8 mouse cellular contexts compared by ENCODE assay signal in the genomic region with DNA sequence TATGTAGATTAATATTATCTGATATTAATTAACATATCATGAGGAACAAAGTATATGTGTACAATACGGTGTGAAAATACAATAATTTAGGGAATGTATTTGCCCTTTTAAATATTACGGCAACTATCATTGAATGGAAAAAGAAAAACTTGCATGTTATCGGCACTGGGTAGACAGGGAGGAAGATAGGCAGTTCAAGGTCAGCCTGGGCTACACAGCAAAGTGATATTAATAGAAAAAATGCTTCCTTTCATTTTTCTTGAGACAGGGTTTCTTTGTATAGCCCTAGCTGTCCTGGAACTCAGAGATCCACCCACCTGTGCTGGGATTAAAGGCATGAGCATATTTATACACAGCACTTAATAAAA. TPM values are rescaled to one million over a fixed set of nuclear protein-coding genes. Genes with fewer than 3 reads are reported as not detected.
DNase-seq lines count a peak whose midpoint lies in the region; ATAC-seq and TF ChIP-seq lines count a peak whose summit lies in the region.

No protein-coding gene starts in this region.

- 43% methylated on average over 3 of the region's 3 CpGs for WGBS in embryonic facial prominence, embryonic 12.5 days
- WGBS in intestine, embryonic 15.5 days, result 29% methylated on average over 3 of the region's 3 CpGs
- WGBS in neural tube, embryonic 13.5 days, result 39% methylated on average over 3 of the region's 3 CpGs

- DNase-seq in layer of hippocampus, adult 2 months (ENCODE audit: low spot score in 2 of 2), result no peak
- DNase-seq in layer of hippocampus, postnatal 36 days, result no peak
- no peak for DNase-seq in left cerebral cortex, postnatal 25 days (ENCODE audit: low spot score in 2 of 2)
- DNase-seq in left cerebral cortex, adult 11 months (ENCODE audit: low spot score), result no peak

- TF ChIP-seq CTCF in layer of hippocampus, adult 2 months (conservative IDR thresholded peaks at IDR 0.05), result no peak

- peak overlapping the region; percentile 93 for H3K4me3 ChIP-seq in layer of hippocampus, adult 2 months
- H3K4me3 ChIP-seq in embryonic facial prominence, embryonic 12.5 days, result peak overlapping the region; percentile 94
- H3K4me3 ChIP-seq in intestine, embryonic 15.5 days (replicated peaks), result peak overlapping the region; percentile 85
- peak overlapping the region; percentile 84 for H3K4me3 ChIP-seq in neural tube, embryonic 13.5 days

- 0 out of 2 replicates have a peak overlapping the region, but pooled peaks have one; percentile 90 for H3K9ac ChIP-seq in embryonic facial prominence, embryonic 12.5 days
- peak overlapping the region; percentile 30; the same call in 1 of the 2 replicates for H3K9ac ChIP-seq in intestine, embryonic 15.5 days
- H3K9ac ChIP-seq in neural tube, embryonic 13.5 days, result peak overlapping the region; percentile 68

- H3K27me3 ChIP-seq in embryonic facial prominence, embryonic 12.5 days, result no peaks in the 10 kb centered on the region
- H3K27me3 ChIP-seq in intestine, embryonic 15.5 days (replicated peaks), result no peaks in the 10 kb centered on the region
- no peaks in the 10 kb centered on the region for H3K27me3 ChIP-seq in neural tube, embryonic 13.5 days

- H3K9me3 ChIP-seq in embryonic facial prominence, embryonic 12.5 days, result no peaks in the 10 kb centered on the region
- H3K9me3 ChIP-seq in intestine, embryonic 15.5 days, result no peaks in the 10 kb centered on the region
- H3K9me3 ChIP-seq in neural tube, embryonic 13.5 days, result no peaks in the 10 kb centered on the region

- H3K4me1 ChIP-seq in embryonic facial prominence, embryonic 12.5 days, result peaks cover 13% of the 10 kb centered on the region; the same call in 1 of the 2 replicates
- peaks cover 14% of the 10 kb centered on the region; the same call in 1 of the 2 replicates for H3K4me1 ChIP-seq in intestine, embryonic 15.5 days (replicated peaks)
- peaks cover 34% of the 10 kb centered on the region for H3K4me1 ChIP-seq in neural tube, embryonic 13.5 days (replicated peaks)

- intact Hi-C loops in left cerebral cortex, postnatal 25 days (cut with DNase I), result loop anchor here (2.0 kb wide), 2 partner anchors 108 to 110 kb away; a partner anchor contains a TSS

- peak overlapping the region; percentile 69 for H3K4me2 ChIP-seq in embryonic facial prominence, embryonic 12.5 days (replicated peaks)
- peak overlapping the region; percentile 71 for H3K4me2 ChIP-seq in intestine, embryonic 15.5 days (replicated peaks)
- peak overlapping the region; percentile 82 for H3K4me2 ChIP-seq in neural tube, embryonic 13.5 days

- no peak for ATAC-seq in embryonic facial prominence, embryonic 12.5 days (ENCODE audit: insufficient number of reproducible peaks, insufficient read depth, low FRiP score, low TSS enrichment)
- ATAC-seq in intestine, embryonic 15.5 days, result 0 out of 2 replicates have a peak, but pooled peaks have one; percentile 5
- peak; percentile 21; the same call in 1 of the 2 replicates for ATAC-seq in neural tube, embryonic 13.5 days (ENCODE audit: low read depth)
- ATAC-seq in megakaryocyte progenitor cell, adult 5-6 weeks (replicated peaks; ENCODE audit: poor library complexity), result no peak

- no peaks in the 10 kb centered on the region for H3K36me3 ChIP-seq in embryonic facial prominence, embryonic 12.5 days
- no peaks in the 10 kb centered on the region for H3K36me3 ChIP-seq in intestine, embryonic 15.5 days
- no peaks in the 10 kb centered on the region for H3K36me3 ChIP-seq in neural tube, embryonic 13.5 days

- H3K27ac ChIP-seq in layer of hippocampus, adult 2 months, result peak overlapping the region; percentile 95
- H3K27ac ChIP-seq in embryonic facial prominence, embryonic 12.5 days, result peak overlapping the region; percentile 96
- peak overlapping the region; percentile 93 for H3K27ac ChIP-seq in intestine, embryonic 15.5 days
- peak overlapping the region; percentile 94 for H3K27ac ChIP-seq in neural tube, embryonic 13.5 days (replicated peaks)

RNA-seq across cellular contexts. Expression of a gene that starts 0.8 kb away (rescaled TPM):
- total RNA-seq in layer of hippocampus, adult 2 months (2021), result 10 to 100 TPM; 59.5 to 70.8 TPM
- 10 to 100 TPM; 49.2 to 55.8 TPM for total RNA-seq in layer of hippocampus, postnatal 36 days (2021)
- 47.1 and 49.9 TPM in 2 replicates for polyA plus RNA-seq in embryonic facial prominence, embryonic 12.5 days (2016; fragmentation: Nextera tagmentation; extraction: Ambion mirVana)
- polyA plus RNA-seq in intestine, embryonic 15.5 days (2015; fragmentation: Nextera tagmentation; extraction: Ambion mirVana), result 20.5 and 24.7 TPM in 2 replicates
- polyA plus RNA-seq in neural tube, embryonic 13.5 days (2015; fragmentation: Nextera tagmentation; extraction: Ambion mirVana), result 37.4 and 39.3 TPM in 2 replicates
- total RNA-seq in left cerebral cortex, postnatal 25 days (2021), result 10 to 100 TPM; 54.3 to 63.4 TPM
- total RNA-seq in megakaryocyte progenitor cell, adult 5-6 weeks (2015), result 49.9 and 53.3 TPM in 2 replicates
- total RNA-seq in megakaryocyte progenitor cell, adult 5-6 weeks (2017), result 119 and 174 TPM in 2 replicates

RNA-seq across cellular contexts. Expression of a gene that starts 32.6 kb away (rescaled TPM):
- 10 to 100 TPM; 28.0 to 32.2 TPM for total RNA-seq in layer of hippocampus, adult 2 months (2021)
- total RNA-seq in layer of hippocampus, postnatal 36 days (2021), result 10 to 100 TPM; 29.3 to 31.8 TPM
- 30.8 and 33.3 TPM in 2 replicates for polyA plus RNA-seq in embryonic facial prominence, embryonic 12.5 days (2016; fragmentation: Nextera tagmentation; extraction: Ambion mirVana)
- 18.5 and 19.4 TPM in 2 replicates for polyA plus RNA-seq in intestine, embryonic 15.5 days (2015; fragmentation: Nextera tagmentation; extraction: Ambion mirVana)
- 31.3 and 35.6 TPM in 2 replicates for polyA plus RNA-seq in neural tube, embryonic 13.5 days (2015; fragmentation: Nextera tagmentation; extraction: Ambion mirVana)
- total RNA-seq in left cerebral cortex, postnatal 25 days (2021), result 10 to 100 TPM; 29.4 to 29.6 TPM
- 22.1 and 27.1 TPM in 2 replicates for total RNA-seq in megakaryocyte progenitor cell, adult 5-6 weeks (2015)
- total RNA-seq in megakaryocyte progenitor cell, adult 5-6 weeks (2017), result 14.5 and 19.8 TPM in 2 replicates

Comparison
In these comparisons a context has a peak if more than half of its experiments do, and no peak if none do; other contexts are left out.
1. ATAC-seq: peak in intestine, embryonic 15.5 days (single experiment) and neural tube, embryonic 13.5 days (single experiment); none in embryonic facial prominence, embryonic 12.5 days (single experiment) and megakaryocyte progenitor cell, adult 5-6 weeks (single experiment).
2. H3K9ac ChIP-seq: peak in every context shown above with its lines; median percentile 90 in embryonic facial prominence, embryonic 12.5 days; 68 in neural tube, embryonic 13.5 days; 30 in intestine, embryonic 15.5 days.
3. Peak in every context shown above with its lines, with median percentiles within 50 percentile points of each other: H3K27ac ChIP-seq, H3K4me3 ChIP-seq and H3K4me2 ChIP-seq.